Mouse (Mus musculus): ENCODE data around the gene Lck. TPM values are rescaled to one million over a fixed set of nuclear protein-coding genes. Genes with fewer than 3 reads are reported as not detected.
"Not testable (repeated sequence)": the region's sequence is repeated elsewhere in the genome, so short reads cannot be mapped to it uniquely, and the experiment has no call there.

The Lck gene
- polyA plus RNA-seq, 1 experiment from 2014 or later, result 6.4 TPM

GRCm38 (mm10) chr4:129542592-129543141, 30.8 kb downstream of the Lck start, which contains the start of gene Hdac1:
Hdac1 (minus strand) TSS chr4:129542713.
- peak within 1 kb of the TSS; percentile 84 for H3K4me2 ChIP-seq (replicated peaks)
- H3K36me3 ChIP-seq, result 0 out of 2 replicates have a peak, but pooled peaks cover 18% of the 10 kb centered on the region
- peaks cover 18% of the 10 kb centered on the region for H3K4me1 ChIP-seq
- peak within 1 kb of the TSS; percentile 88 for H3K4me3 ChIP-seq
- no peaks in the 10 kb centered on the region for H3K9me3 ChIP-seq (replicated peaks)
- H3K9ac ChIP-seq, result peak within 1 kb of the TSS; percentile 91
- H3K27ac ChIP-seq, result peak within 1 kb of the TSS; percentile 82
- WGBS, result 2% methylated on average over 46 of the region's 46 CpGs
- ATAC-seq (ENCODE audit: low FRiP score), result peak; percentile 99
- H3K27me3 ChIP-seq, result no peaks in the 10 kb centered on the region

GRCm38 (mm10) chr4:129541868-129542591, 31.4 kb downstream of the Lck start:
- Histone ChIP-seq H3K27ac (peak overlapping the region; percentile 82), H3K36me3 (0 out of 2 replicates have a peak, but pooled peaks cover 18% of the 10 kb centered on the region), H3K9me3 (replicated peaks) (no peaks in the 10 kb centered on the region), H3K4me2 (replicated peaks) (peak overlapping the region; percentile 84), H3K4me3 (peak overlapping the region; percentile 88), H3K9ac (peak overlapping the region; percentile 91), H3K4me1 (peaks cover 18% of the 10 kb centered on the region), H3K27me3 (no peaks in the 10 kb centered on the region)
- ATAC-seq (ENCODE audit: low FRiP score), result peak; percentile 41; the same call in 1 of the 2 replicates
- under 1% methylated on average over 30 of the region's 30 CpGs for WGBS

DNA sequence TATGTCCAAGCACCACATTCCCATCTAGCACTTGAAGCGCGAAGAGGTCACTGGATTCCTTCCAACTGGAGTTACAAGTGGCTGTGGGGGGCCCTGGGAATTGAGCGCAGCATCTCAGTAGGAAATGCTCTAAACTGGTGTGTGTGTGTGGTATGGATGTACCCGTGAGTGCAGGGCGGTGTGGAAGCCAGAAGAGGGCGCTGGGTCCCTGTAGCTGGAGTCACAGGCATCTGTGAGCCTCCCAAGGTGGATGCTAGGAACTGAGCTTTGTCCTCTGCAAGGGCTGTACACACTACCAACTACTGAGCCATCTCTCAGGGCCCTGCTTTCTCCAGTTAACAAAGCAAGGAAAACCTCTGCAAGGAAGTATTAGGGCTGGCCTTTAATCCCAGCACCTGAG, 33.4 kb downstream of the Lck start:
- H3K27me3 ChIP-seq, result no peaks in the 10 kb centered on the region
- no peak overlapping the region for H3K9ac ChIP-seq
- peaks cover 25% of the 10 kb centered on the region; the same call in 1 of the 2 replicates for H3K36me3 ChIP-seq
- H3K4me1 ChIP-seq, result peaks cover 18% of the 10 kb centered on the region
- H3K4me2 ChIP-seq (replicated peaks), result no peak overlapping the region
- H3K27ac ChIP-seq, result no peak overlapping the region
- WGBS, result 92% methylated on average over 6 of the region's 6 CpGs
- H3K4me3 ChIP-seq, result no peak overlapping the region
- ATAC-seq (ENCODE audit: low FRiP score), result no peak
- no peaks in the 10 kb centered on the region for H3K9me3 ChIP-seq (replicated peaks)

DNA sequence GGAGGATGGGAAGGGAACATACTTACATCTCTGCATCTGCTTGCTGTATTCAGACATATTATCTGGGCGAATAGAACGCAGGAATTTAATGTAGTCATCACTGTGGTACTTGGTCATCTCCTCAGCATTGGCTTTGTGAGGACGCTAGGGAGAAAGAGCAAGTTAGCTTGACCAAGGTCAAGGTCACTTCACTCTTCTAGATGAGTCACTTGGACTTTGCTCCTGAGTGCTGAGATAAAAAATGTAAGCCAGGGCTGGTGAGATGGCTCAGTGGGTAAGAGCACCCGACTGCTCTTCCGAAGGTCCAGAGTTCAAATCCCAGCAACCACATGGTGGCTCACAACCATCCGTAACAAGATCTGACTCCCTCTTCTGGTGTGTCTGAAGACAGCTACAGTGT, 44.5 kb downstream of the Lck start:
- not testable (repeated sequence) for H3K4me2 ChIP-seq (replicated peaks); H3K9ac ChIP-seq; H3K27me3 ChIP-seq; H3K4me3 ChIP-seq; H3K9me3 ChIP-seq (replicated peaks); H3K4me1 ChIP-seq; ATAC-seq (ENCODE audit: low FRiP score); H3K27ac ChIP-seq
- 95% methylated on average over 6 of the region's 6 CpGs for WGBS
- H3K36me3 ChIP-seq, result peaks cover 80% of the 10 kb centered on the region

GRCm38 (mm10) chr4:129525889-129526288, 47.6 kb downstream of the Lck start:
- Histone ChIP-seq H3K4me1 (no peaks in the 10 kb centered on the region), H3K9ac (no peak overlapping the region), H3K4me2 (replicated peaks) (no peak overlapping the region), H3K36me3 (peaks cover 87% of the 10 kb centered on the region), H3K4me3 (no peak overlapping the region), H3K27ac (no peak overlapping the region), H3K9me3 (replicated peaks) (no peaks in the 10 kb centered on the region), H3K27me3 (no peaks in the 10 kb centered on the region)
- 91% methylated on average over 3 of the region's 3 CpGs for WGBS
- no peak for ATAC-seq (ENCODE audit: low FRiP score)

GRCm38 (mm10) chr4:129525338-129525737, 48.1 kb downstream of the Lck start:
- WGBS, result 91% methylated on average over 5 of the region's 5 CpGs
- no peak overlapping the region for H3K4me3 ChIP-seq
- no peaks in the 10 kb centered on the region for H3K9me3 ChIP-seq (replicated peaks)
- ATAC-seq (ENCODE audit: low FRiP score), result no peak
- H3K36me3 ChIP-seq, result peaks cover 90% of the 10 kb centered on the region
- H3K4me1 ChIP-seq, result no peaks in the 10 kb centered on the region
- H3K4me2 ChIP-seq (replicated peaks), result no peak overlapping the region
- no peak overlapping the region for H3K9ac ChIP-seq
- H3K27me3 ChIP-seq, result no peaks in the 10 kb centered on the region
- H3K27ac ChIP-seq, result no peak overlapping the region

GRCm38 (mm10) chr4:129518519-129518918, 54.9 kb downstream of the Lck start:
- Histone ChIP-seq H3K27ac (0 out of 2 replicates have a peak overlapping the region, but pooled peaks have one; percentile 30), H3K4me3 (no peak overlapping the region), H3K9ac (no peak overlapping the region), H3K27me3 (no peaks in the 10 kb centered on the region), H3K36me3 (peaks cover 76% of the 10 kb centered on the region), H3K4me2 (replicated peaks) (no peak overlapping the region), H3K4me1 (peaks cover 19% of the 10 kb centered on the region), H3K9me3 (replicated peaks) (no peaks in the 10 kb centered on the region)
- WGBS, result 94% methylated on average over 8 of the region's 8 CpGs
- ATAC-seq (ENCODE audit: low FRiP score), result no peak

DNA sequence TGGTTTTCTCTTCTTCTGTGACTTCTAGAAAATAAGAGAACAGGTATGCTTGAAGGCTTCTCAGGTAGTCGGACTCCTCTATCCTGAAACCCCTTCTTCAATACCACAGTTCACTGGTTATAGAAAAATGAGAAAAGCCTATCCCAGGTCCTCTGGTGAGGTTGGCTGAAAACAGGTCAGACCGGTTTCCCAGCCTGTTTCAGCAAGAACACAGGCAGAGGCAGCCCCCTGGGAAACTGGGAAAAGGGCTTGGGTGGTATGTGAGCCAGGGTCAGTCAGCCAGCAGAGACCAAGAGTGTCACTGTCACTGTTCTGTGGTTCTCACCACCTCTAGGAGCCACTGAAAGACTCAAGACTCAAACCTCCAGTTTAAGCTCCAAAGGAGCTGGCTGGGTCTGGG, 56.5 kb downstream of the Lck start:
- Histone ChIP-seq H3K4me1 (peaks cover 33% of the 10 kb centered on the region), H3K36me3 (peaks cover 60% of the 10 kb centered on the region), H3K27me3 (no peaks in the 10 kb centered on the region), H3K9me3 (replicated peaks) (no peaks in the 10 kb centered on the region), H3K9ac (no peak overlapping the region), H3K27ac (peak overlapping the region; percentile 67), H3K4me3 (no peak overlapping the region), H3K4me2 (replicated peaks) (peak overlapping the region; percentile 21; the same call in 1 of the 2 replicates)
- no peak for ATAC-seq (ENCODE audit: low FRiP score)
- 55% methylated on average over 2 of the region's 2 CpGs for WGBS

DNA sequence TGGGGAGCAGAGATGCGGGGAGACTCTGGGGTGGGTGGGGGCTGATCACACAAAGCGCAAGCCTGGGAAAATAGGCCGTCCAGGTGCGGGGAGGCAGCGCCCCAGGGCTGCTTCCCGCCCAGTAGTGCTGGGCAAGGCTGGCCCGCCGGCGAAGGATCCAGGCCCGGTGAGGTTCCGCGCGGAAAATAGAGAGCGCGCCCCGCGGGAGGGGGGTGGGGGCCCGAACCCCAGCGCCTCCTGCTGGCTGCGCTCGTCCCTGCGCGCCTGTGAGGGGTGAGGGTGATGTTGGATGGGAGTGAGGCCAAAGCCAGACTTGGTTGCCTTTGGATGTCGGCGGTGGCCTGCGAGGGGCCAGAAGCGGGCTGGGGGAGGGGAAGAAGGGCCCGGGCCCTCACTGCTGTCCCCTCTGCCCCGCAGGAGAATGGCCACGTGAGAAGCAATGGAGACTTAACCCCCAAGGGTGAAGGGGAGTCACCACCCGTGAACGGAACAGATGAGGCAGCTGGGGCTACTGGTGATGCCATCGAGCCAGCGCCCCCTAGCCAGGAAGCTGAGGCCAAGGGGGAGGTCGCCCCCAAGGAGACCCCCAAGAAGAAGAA, 59.0 kb downstream of the Lck start:
- Histone ChIP-seq H3K36me3 (peaks cover 36% of the 10 kb centered on the region), H3K27ac (peak overlapping the region; percentile 99), H3K9me3 (replicated peaks) (no peaks in the 10 kb centered on the region), H3K4me3 (peak overlapping the region; percentile 97), H3K27me3 (no peaks in the 10 kb centered on the region), H3K9ac (peak overlapping the region; percentile 100), H3K4me2 (replicated peaks) (peak overlapping the region; percentile 97), H3K4me1 (peaks cover 52% of the 10 kb centered on the region)
- peak; percentile 35 for ATAC-seq (ENCODE audit: low FRiP score)
- WGBS, result under 1% methylated on average over 35 of the region's 35 CpGs

DNA sequence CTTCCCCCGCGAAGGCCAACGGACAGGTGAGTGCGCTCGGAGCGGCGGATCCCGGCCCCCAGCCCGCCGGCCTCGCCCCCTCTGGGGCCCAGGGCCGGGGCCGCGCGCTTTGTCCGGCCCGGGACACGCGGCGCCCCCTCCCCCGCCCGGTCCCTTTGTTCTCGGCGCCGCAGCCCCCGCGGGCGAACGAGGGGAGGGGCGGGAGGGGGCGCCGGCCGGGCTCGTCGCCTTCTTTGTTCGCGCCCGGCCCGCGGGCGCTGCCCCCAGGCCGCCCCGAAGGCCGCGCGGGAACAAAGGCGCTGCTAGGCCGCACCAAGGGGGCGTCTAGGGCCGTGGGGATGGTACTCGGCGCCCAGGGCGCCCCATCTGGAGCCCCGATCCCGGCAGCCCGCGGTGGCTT, 59.5 kb downstream of the Lck start:
- H3K4me3 ChIP-seq, result peak overlapping the region; percentile 97
- peak overlapping the region; percentile 99 for H3K27ac ChIP-seq
- no peaks in the 10 kb centered on the region for H3K27me3 ChIP-seq
- whole genome bisulfite sequencing, result under 1% methylated on average over 46 of the region's 57 CpGs
- peaks cover 35% of the 10 kb centered on the region for H3K36me3 ChIP-seq
- no peaks in the 10 kb centered on the region for H3K9me3 ChIP-seq (replicated peaks)
- ATAC-seq (ENCODE audit: low FRiP score), result peak; percentile 15
- H3K4me1 ChIP-seq, result peaks cover 57% of the 10 kb centered on the region
- H3K4me2 ChIP-seq (replicated peaks), result peak overlapping the region; percentile 97
- H3K9ac ChIP-seq, result peak overlapping the region; percentile 100

DNA sequence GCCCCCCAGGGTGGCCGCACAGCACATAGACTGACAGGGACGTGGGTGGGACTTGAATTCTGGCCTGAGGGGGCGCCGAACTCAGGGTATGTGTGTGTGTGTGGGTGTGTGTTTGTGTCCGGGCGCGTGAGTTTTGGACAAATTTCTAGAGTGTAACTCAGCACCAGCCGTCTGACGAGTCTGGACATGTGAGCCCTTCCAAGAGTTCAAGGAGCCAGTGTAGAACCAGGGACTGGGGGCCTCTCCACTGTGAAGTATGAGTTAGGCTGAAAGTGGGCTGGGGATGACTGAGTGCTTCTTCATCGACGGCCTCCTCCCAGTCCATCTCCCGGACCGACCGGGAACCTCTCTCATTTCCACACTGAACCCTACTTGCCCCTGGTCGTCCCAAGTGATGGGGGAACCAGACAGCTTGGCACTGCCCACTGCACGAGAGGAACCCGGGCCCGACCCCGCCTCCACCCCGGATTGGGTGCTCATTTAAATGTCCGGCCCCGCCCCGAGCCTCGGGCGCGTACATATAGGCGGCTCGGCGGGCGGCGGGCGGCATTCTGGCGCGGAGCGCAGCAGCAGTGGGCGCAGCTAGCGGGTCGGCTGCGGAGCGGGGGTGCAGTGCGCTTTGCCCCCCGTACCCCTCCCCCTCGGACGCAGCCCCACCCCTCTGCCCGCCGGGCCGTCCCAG, 60.2 kb downstream of the Lck start, which contains the start of gene Marcksl1:
Marcksl1 (plus strand) TSS at position 496 of the 682 bp plus-strand sequence.
- Histone ChIP-seq H3K27ac (peak within 1 kb of the TSS; percentile 99), H3K4me1 (peaks cover 60% of the 10 kb centered on the region), H3K27me3 (no peaks in the 10 kb centered on the region), H3K4me2 (replicated peaks) (peak within 1 kb of the TSS; percentile 97), H3K4me3 (peak within 1 kb of the TSS; percentile 97), H3K9me3 (replicated peaks) (no peaks in the 10 kb centered on the region), H3K36me3 (peaks cover 28% of the 10 kb centered on the region), H3K9ac (peak within 1 kb of the TSS; percentile 100)
- WGBS, result 4% methylated on average over 45 of the region's 47 CpGs
- peak; percentile 86 for ATAC-seq (ENCODE audit: low FRiP score)

All from hindbrain, embryonic 12.5 days (tissue).